Mouse (Mus musculus): Measurements from ENCODE around the gene Ttll11. TPM values are rescaled to one million over a fixed set of nuclear protein-coding genes. Genes with fewer than 3 reads are reported as not detected.

Ttll11 gene
- polyA plus RNA-seq, 1 experiment from 2014 or later, result 6.0 TPM

GRCm38 (mm10) chr2:35842780-35843474 is 136.8 kb downstream of the Ttll11 start:
- Histone ChIP-seq H3K4me3 (no peak overlapping the region), H3K4me1 (peaks cover 38% of the 10 kb centered on the region), H3K27ac (no peak overlapping the region), H3K27me3 (replicated peaks) (no peaks in the 10 kb centered on the region), H3K9ac (no peak overlapping the region), H3K9me3 (no peaks in the 10 kb centered on the region), H3K4me2 (replicated peaks) (no peak overlapping the region), H3K36me3 (no peaks in the 10 kb centered on the region)
- no peak for ATAC-seq (ENCODE audit: low FRiP score, low read depth)
- WGBS, result 47% methylated on average over 16 of the region's 16 CpGs

GRCm38 (mm10) chr2:35841841-35842420 is 137.8 kb downstream of the Ttll11 start:
- H3K4me1 ChIP-seq, result peaks cover 38% of the 10 kb centered on the region
- no peak overlapping the region for H3K4me2 ChIP-seq (replicated peaks)
- H3K36me3 ChIP-seq, result no peaks in the 10 kb centered on the region
- no peak overlapping the region for H3K27ac ChIP-seq
- H3K27me3 ChIP-seq (replicated peaks), result no peaks in the 10 kb centered on the region
- 56% methylated on average over 4 of the region's 4 CpGs for WGBS
- no peak for ATAC-seq (ENCODE audit: low FRiP score, low read depth)
- H3K9ac ChIP-seq, result no peak overlapping the region
- H3K4me3 ChIP-seq, result no peak overlapping the region
- peaks cover 7% of the 10 kb centered on the region for H3K9me3 ChIP-seq

- Histone ChIP-seq H3K36me3 (no peaks in the 10 kb centered on the region), H3K4me1 (peaks cover 37% of the 10 kb centered on the region), H3K4me3 (no peak overlapping the region), H3K9ac (no peak overlapping the region), H3K27me3 (replicated peaks) (no peaks in the 10 kb centered on the region), H3K4me2 (replicated peaks) (no peak overlapping the region), H3K27ac (no peak overlapping the region), H3K9me3 (peaks cover 13% of the 10 kb centered on the region)
- 23% methylated on average over 14 of the region's 14 CpGs for WGBS
- ATAC-seq (ENCODE audit: low FRiP score, low read depth), result no peak
These were observed 138.5 kb downstream of the Ttll11 start for GRCm38 (mm10) chr2:35840956-35841816.

- no peaks in the 10 kb centered on the region for H3K27me3 ChIP-seq (replicated peaks)
These were observed 140.8 kb downstream of the Ttll11 start for GRCm38 (mm10) chr2:35838751-35839479.

GRCm38 (mm10) chr2:35834198-35834913 is 145.4 kb downstream of the Ttll11 start:
- Histone ChIP-seq H3K36me3 (no peaks in the 10 kb centered on the region), H3K9ac (no peak overlapping the region), H3K4me1 (no peaks in the 10 kb centered on the region), H3K4me3 (no peak overlapping the region), H3K27ac (no peak overlapping the region), H3K27me3 (replicated peaks) (no peaks in the 10 kb centered on the region), H3K9me3 (peaks cover 13% of the 10 kb centered on the region), H3K4me2 (replicated peaks) (no peak overlapping the region)
- no peak for ATAC-seq (ENCODE audit: low FRiP score, low read depth)
- 94% methylated on average over 10 of the region's 10 CpGs for WGBS

More at GRCm38 (mm10) chr2:35838751-35839479, 140.8 kb downstream of the Ttll11 start:
- no peak overlapping the region for H3K27ac ChIP-seq
- H3K9ac ChIP-seq, result no peak overlapping the region
- ATAC-seq (ENCODE audit: low FRiP score, low read depth), result no peak
- peaks cover 19% of the 10 kb centered on the region for H3K4me1 ChIP-seq
- H3K4me2 ChIP-seq (replicated peaks), result no peak overlapping the region
- WGBS, result 85% methylated on average over 11 of the region's 11 CpGs
- no peak overlapping the region for H3K4me3 ChIP-seq
- H3K9me3 ChIP-seq, result peaks cover 13% of the 10 kb centered on the region
- H3K36me3 ChIP-seq, result no peaks in the 10 kb centered on the region

GRCm38 (mm10) chr2:35833546-35833945 is 146.2 kb downstream of the Ttll11 start:
- Histone ChIP-seq H3K4me1 (no peaks in the 10 kb centered on the region), H3K4me3 (no peak overlapping the region), H3K9me3 (peaks cover 13% of the 10 kb centered on the region), H3K27ac (no peak overlapping the region), H3K9ac (no peak overlapping the region), H3K36me3 (no peaks in the 10 kb centered on the region), H3K4me2 (replicated peaks) (no peak overlapping the region), H3K27me3 (replicated peaks) (no peaks in the 10 kb centered on the region)
- WGBS, result 63% methylated on average over 6 of the region's 6 CpGs
- ATAC-seq (ENCODE audit: low FRiP score, low read depth), result 0 out of 2 replicates have a peak, but pooled peaks have one; percentile 21

- H3K27ac ChIP-seq, result no peak overlapping the region
- no peaks in the 10 kb centered on the region for H3K36me3 ChIP-seq
- no peak for ATAC-seq (ENCODE audit: low FRiP score, low read depth)
- no peak overlapping the region for H3K9ac ChIP-seq
- H3K4me1 ChIP-seq, result no peaks in the 10 kb centered on the region
- H3K4me3 ChIP-seq, result no peak overlapping the region
- peaks cover 13% of the 10 kb centered on the region for H3K9me3 ChIP-seq
- H3K27me3 ChIP-seq (replicated peaks), result no peaks in the 10 kb centered on the region
- no peak overlapping the region for H3K4me2 ChIP-seq (replicated peaks)
- 55% methylated on average over 11 of the region's 11 CpGs for WGBS
These were observed 146.8 kb downstream of the Ttll11 start for GRCm38 (mm10) chr2:35832742-35833425.

GRCm38 (mm10) chr2:35831904-35832581 is 147.7 kb downstream of the Ttll11 start:
- H3K4me1 ChIP-seq, result no peaks in the 10 kb centered on the region
- WGBS, result 82% methylated on average over 10 of the region's 10 CpGs
- H3K4me3 ChIP-seq, result no peak overlapping the region
- no peak overlapping the region for H3K27ac ChIP-seq
- no peak overlapping the region for H3K9ac ChIP-seq
- no peak for ATAC-seq (ENCODE audit: low FRiP score, low read depth)
- H3K27me3 ChIP-seq (replicated peaks), result no peaks in the 10 kb centered on the region
- H3K4me2 ChIP-seq (replicated peaks), result no peak overlapping the region
- H3K9me3 ChIP-seq, result peaks cover 7% of the 10 kb centered on the region
- no peaks in the 10 kb centered on the region for H3K36me3 ChIP-seq

GRCm38 (mm10) chr2:35830966-35831903 is 148.5 kb downstream of the Ttll11 start:
- no peaks in the 10 kb centered on the region for H3K9me3 ChIP-seq
- H3K36me3 ChIP-seq, result no peaks in the 10 kb centered on the region
- ATAC-seq (ENCODE audit: low FRiP score, low read depth), result no peak
- H3K4me1 ChIP-seq, result no peaks in the 10 kb centered on the region
- H3K27me3 ChIP-seq (replicated peaks), result no peaks in the 10 kb centered on the region
- WGBS, result 80% methylated on average over 6 of the region's 6 CpGs
- no peak overlapping the region for H3K27ac ChIP-seq
- H3K9ac ChIP-seq, result no peak overlapping the region
- H3K4me3 ChIP-seq, result no peak overlapping the region
- no peak overlapping the region for H3K4me2 ChIP-seq (replicated peaks)

GRCm38 (mm10) chr2:35829136-35829535 is 150.6 kb downstream of the Ttll11 start:
- ATAC-seq (ENCODE audit: low FRiP score, low read depth), result no peak
- no peak overlapping the region for H3K4me2 ChIP-seq (replicated peaks)
- H3K4me3 ChIP-seq, result no peak overlapping the region
- no peaks in the 10 kb centered on the region for H3K27me3 ChIP-seq (replicated peaks)
- no peaks in the 10 kb centered on the region for H3K4me1 ChIP-seq
- no peak overlapping the region for H3K9ac ChIP-seq
- WGBS, result 92% methylated on average over 4 of the region's 4 CpGs
- H3K27ac ChIP-seq, result no peak overlapping the region
- no peaks in the 10 kb centered on the region for H3K9me3 ChIP-seq
- H3K36me3 ChIP-seq, result no peaks in the 10 kb centered on the region

Measured in neural tube, embryonic 12.5 days (tissue).